Mouse (Mus musculus): ENCODE measurements around the gene Sstr4. TPM values are rescaled to one million over a fixed set of nuclear protein-coding genes. Genes with fewer than 3 reads are reported as not detected.

Gene Sstr4
- polyA plus RNA-seq, 1 experiment from 2014 or later, result 3.0 TPM

DNA sequence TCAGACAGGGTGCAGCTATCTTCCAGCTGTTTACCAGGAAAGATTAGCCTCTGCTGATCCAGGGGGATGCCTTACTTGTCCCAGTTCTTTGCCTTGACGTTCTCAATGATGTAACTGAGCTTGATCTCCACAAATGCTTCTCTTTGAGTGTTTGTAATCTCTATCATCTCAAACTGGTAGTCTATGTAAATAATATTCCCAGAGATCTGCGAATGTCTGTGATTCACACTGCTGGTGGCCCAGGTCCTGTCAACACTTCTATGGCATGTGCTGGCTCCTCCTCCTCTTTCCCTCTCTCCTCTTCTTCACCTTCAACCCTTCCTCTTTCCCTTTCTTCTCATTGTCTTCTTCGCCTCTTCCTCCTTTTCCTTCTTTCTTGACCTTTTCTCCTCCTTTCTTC, 24.0 kb downstream of the Sstr4 start:
- 57% methylated on average over 3 of the region's 3 CpGs for WGBS
- Histone ChIP-seq H3K27ac (no peak overlapping the region), H3K4me1 (peaks cover 11% of the 10 kb centered on the region; the same call in 1 of the 2 replicates)

DNA sequence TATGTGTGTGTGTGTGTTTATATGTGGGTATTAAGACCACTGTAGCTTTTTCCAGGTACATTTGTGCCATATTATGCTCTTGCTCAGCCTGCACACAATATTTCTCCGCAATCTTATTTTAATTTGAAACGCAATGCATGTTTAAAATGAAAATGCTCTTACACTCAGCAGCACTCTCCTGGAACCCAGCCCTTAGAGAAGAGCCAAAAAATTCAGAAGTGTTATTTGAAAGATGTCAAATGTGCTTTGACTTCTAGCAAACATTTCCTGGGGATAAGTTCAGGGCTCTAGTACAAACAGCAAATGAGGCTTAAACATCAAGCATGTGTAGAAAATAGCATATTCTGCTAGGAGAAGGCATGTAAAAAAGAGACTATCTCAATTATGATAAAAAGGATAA, 24.6 kb downstream of the Sstr4 start:
- no peak overlapping the region for H3K4me2 ChIP-seq
- no peaks in the 10 kb centered on the region for H3K36me3 ChIP-seq
- no peak overlapping the region for H3K4me3 ChIP-seq (replicated peaks)
- H3K27ac ChIP-seq, result no peak overlapping the region
- ATAC-seq (ENCODE audit: insufficient read depth, low FRiP score, low read depth), result no peak
- H3K9ac ChIP-seq, result no peak overlapping the region
- WGBS, result 44% methylated on average over 2 of the region's 2 CpGs
- no peaks in the 10 kb centered on the region for H3K9me3 ChIP-seq
- H3K27me3 ChIP-seq (replicated peaks), result no peaks in the 10 kb centered on the region
- peaks cover 11% of the 10 kb centered on the region; the same call in 1 of the 2 replicates for H3K4me1 ChIP-seq

More for the DNA sequence above, 24.0 kb downstream of the Sstr4 start:
- H3K9me3 ChIP-seq, result no peaks in the 10 kb centered on the region
- no peaks in the 10 kb centered on the region for H3K27me3 ChIP-seq (replicated peaks)
- H3K9ac ChIP-seq, result no peak overlapping the region
- no peak overlapping the region for H3K4me2 ChIP-seq
- ATAC-seq (ENCODE audit: insufficient read depth, low FRiP score, low read depth), result no peak
- no peak overlapping the region for H3K4me3 ChIP-seq (replicated peaks)
- no peaks in the 10 kb centered on the region for H3K36me3 ChIP-seq

GRCm38 (mm10) chr2:148421112-148421511, 26.0 kb downstream of the Sstr4 start:
- Histone ChIP-seq H3K9ac (no peak overlapping the region), H3K27me3 (replicated peaks) (no peaks in the 10 kb centered on the region), H3K4me2 (no peak overlapping the region), H3K36me3 (no peaks in the 10 kb centered on the region), H3K27ac (no peak overlapping the region), H3K9me3 (no peaks in the 10 kb centered on the region), H3K4me3 (replicated peaks) (no peak overlapping the region), H3K4me1 (peaks cover 11% of the 10 kb centered on the region; the same call in 1 of the 2 replicates)
- ATAC-seq (ENCODE audit: insufficient read depth, low FRiP score, low read depth), result no peak
- 41% methylated on average over 1 of the region's 1 CpGs for WGBS

DNA sequence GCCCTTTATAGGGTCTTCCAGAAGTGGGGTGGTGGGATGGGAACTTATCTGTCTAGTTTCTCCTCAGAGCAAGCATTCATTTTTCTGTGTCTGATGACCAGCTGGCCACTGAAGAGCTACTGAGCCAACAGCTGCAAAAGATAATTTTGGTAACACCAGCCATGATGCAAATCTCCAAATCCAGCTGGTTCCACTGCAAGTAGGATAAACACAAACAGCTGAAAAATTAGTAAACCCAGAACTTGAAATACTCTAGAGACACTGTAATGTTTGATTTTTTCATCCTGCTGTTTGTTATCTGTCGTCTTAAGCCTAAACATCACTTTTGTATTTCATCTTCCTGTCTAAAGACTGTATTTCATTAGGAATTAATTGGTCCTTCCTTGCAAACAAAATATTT, 26.6 kb downstream of the Sstr4 start:
- Histone ChIP-seq H3K4me3 (replicated peaks) (no peak overlapping the region), H3K36me3 (no peaks in the 10 kb centered on the region), H3K27ac (no peak overlapping the region), H3K9ac (no peak overlapping the region), H3K9me3 (no peaks in the 10 kb centered on the region), H3K4me2 (no peak overlapping the region), H3K4me1 (peaks cover 11% of the 10 kb centered on the region; the same call in 1 of the 2 replicates), H3K27me3 (replicated peaks) (no peaks in the 10 kb centered on the region)
- no peak for ATAC-seq (ENCODE audit: insufficient read depth, low FRiP score, low read depth)
- 44% methylated on average over 1 of the region's 1 CpGs for whole genome bisulfite sequencing

DNA sequence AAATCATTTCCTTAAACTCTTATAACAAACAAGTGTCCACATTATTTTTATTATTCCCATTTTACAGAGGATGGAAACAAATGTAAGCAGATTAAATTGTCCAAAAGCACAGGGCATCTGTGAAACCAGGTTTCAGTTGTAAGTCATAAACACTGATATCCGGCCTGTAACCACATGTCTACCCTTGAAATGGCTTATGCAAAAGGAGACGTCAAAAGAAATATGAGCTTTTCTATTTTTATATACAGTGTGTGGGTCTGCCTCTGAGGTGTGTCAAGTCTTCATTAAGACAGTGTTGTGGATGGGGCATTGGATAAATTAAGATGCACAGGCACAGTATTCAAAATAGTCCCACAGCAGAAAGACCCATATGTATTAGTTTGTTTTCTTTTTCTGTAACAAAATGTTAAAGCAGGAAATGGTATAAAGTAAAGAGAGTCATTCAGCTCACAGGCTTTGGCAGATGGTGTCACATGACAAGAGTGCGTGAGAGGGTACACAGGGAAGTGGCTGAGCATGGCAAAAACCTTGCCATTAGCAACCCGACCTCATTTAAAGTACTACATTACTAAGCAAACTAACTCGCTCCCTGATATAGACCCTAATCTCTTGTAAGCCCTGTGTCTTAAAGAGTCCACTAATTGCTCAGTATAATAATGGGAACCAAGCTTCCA, 30.7 kb downstream of the Sstr4 start:
- Histone ChIP-seq H3K4me2 (no peak overlapping the region), H3K9ac (no peak overlapping the region), H3K36me3 (no peaks in the 10 kb centered on the region), H3K4me3 (replicated peaks) (no peak overlapping the region), H3K27ac (no peak overlapping the region), H3K9me3 (no peaks in the 10 kb centered on the region), H3K4me1 (peaks cover 3% of the 10 kb centered on the region; the same call in 1 of the 2 replicates), H3K27me3 (replicated peaks) (no peaks in the 10 kb centered on the region)
- 71% methylated on average over 5 of the region's 5 CpGs for WGBS
- ATAC-seq (ENCODE audit: insufficient read depth, low FRiP score, low read depth), result no peak

- H3K27me3 ChIP-seq (replicated peaks), result no peaks in the 10 kb centered on the region
- no peak for ATAC-seq (ENCODE audit: insufficient read depth, low FRiP score, low read depth)
- no peak overlapping the region for H3K4me3 ChIP-seq (replicated peaks)
- H3K36me3 ChIP-seq, result no peaks in the 10 kb centered on the region
- no peaks in the 10 kb centered on the region for H3K4me1 ChIP-seq
- H3K9ac ChIP-seq, result no peak overlapping the region
- H3K4me2 ChIP-seq, result no peak overlapping the region
- H3K9me3 ChIP-seq, result no peaks in the 10 kb centered on the region
- 75% methylated on average over 3 of the region's 3 CpGs for WGBS
- H3K27ac ChIP-seq, result no peak overlapping the region
Observed at GRCm38 (mm10) chr2:148427553-148427952, 32.4 kb downstream of the Sstr4 start.

DNA sequence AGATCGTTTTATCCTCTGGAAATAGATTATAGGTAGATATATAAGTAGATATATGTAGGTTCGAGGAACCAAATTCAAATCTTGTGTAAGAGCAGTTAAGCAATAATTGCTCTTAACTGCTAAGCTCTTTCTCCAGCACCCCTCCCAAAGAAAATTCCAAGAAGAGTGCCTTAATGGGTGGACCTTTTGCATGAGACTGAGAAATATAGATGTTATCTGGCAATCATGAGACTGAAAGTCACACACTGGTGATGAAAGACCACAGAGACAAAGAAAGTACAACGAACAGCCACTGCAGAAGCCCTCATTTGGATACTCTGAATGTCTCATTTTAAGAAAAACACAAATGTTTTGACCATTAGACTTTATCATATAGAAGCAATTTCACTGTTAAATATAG, 33.4 kb downstream of the Sstr4 start:
- no peak overlapping the region for H3K4me2 ChIP-seq
- no peak overlapping the region for H3K4me3 ChIP-seq (replicated peaks)
- ATAC-seq (ENCODE audit: insufficient read depth, low FRiP score, low read depth), result no peak
- H3K27me3 ChIP-seq (replicated peaks), result no peaks in the 10 kb centered on the region
- no peaks in the 10 kb centered on the region for H3K36me3 ChIP-seq
- H3K9me3 ChIP-seq, result no peaks in the 10 kb centered on the region
- 73% methylated on average over 3 of the region's 3 CpGs for WGBS
- H3K9ac ChIP-seq, result no peak overlapping the region
- H3K27ac ChIP-seq, result no peak overlapping the region
- no peaks in the 10 kb centered on the region for H3K4me1 ChIP-seq

GRCm38 (mm10) chr2:148429001-148429505, 33.9 kb downstream of the Sstr4 start:
- no peak overlapping the region for H3K4me2 ChIP-seq
- H3K4me1 ChIP-seq, result no peaks in the 10 kb centered on the region
- H3K9me3 ChIP-seq, result no peaks in the 10 kb centered on the region
- H3K27me3 ChIP-seq (replicated peaks), result no peaks in the 10 kb centered on the region
- ATAC-seq (ENCODE audit: insufficient read depth, low FRiP score, low read depth), result no peak
- no peak overlapping the region for H3K27ac ChIP-seq
- no peaks in the 10 kb centered on the region for H3K36me3 ChIP-seq
- H3K4me3 ChIP-seq (replicated peaks), result no peak overlapping the region
- H3K9ac ChIP-seq, result no peak overlapping the region

- Histone ChIP-seq H3K4me1 (no peaks in the 10 kb centered on the region), H3K27me3 (replicated peaks) (no peaks in the 10 kb centered on the region), H3K36me3 (no peaks in the 10 kb centered on the region), H3K9ac (no peak overlapping the region), H3K4me2 (no peak overlapping the region), H3K27ac (no peak overlapping the region), H3K9me3 (no peaks in the 10 kb centered on the region), H3K4me3 (replicated peaks) (no peak overlapping the region)
- ATAC-seq (ENCODE audit: insufficient read depth, low FRiP score, low read depth), result no peak
- WGBS, result 69% methylated on average over 4 of the region's 4 CpGs
Observed at GRCm38 (mm10) chr2:148430941-148431340, 35.8 kb downstream of the Sstr4 start.

GRCm38 (mm10) chr2:148432346-148432745, 37.2 kb downstream of the Sstr4 start:
- H3K4me3 ChIP-seq (replicated peaks), result no peak overlapping the region
- H3K9ac ChIP-seq, result no peak overlapping the region
- no peak for ATAC-seq (ENCODE audit: insufficient read depth, low FRiP score, low read depth)
- no peak overlapping the region for H3K4me2 ChIP-seq
- no peaks in the 10 kb centered on the region for H3K36me3 ChIP-seq
- no peaks in the 10 kb centered on the region for H3K27me3 ChIP-seq (replicated peaks)
- H3K4me1 ChIP-seq, result no peaks in the 10 kb centered on the region
- WGBS, result 43% methylated on average over 2 of the region's 2 CpGs
- H3K9me3 ChIP-seq, result no peaks in the 10 kb centered on the region
- no peak overlapping the region for H3K27ac ChIP-seq

- no peak overlapping the region for H3K4me3 ChIP-seq (replicated peaks)
- H3K4me2 ChIP-seq, result no peak overlapping the region
- no peaks in the 10 kb centered on the region for H3K36me3 ChIP-seq
- no peaks in the 10 kb centered on the region for H3K27me3 ChIP-seq (replicated peaks)
- no peaks in the 10 kb centered on the region for H3K9me3 ChIP-seq
- no peak for ATAC-seq (ENCODE audit: insufficient read depth, low FRiP score, low read depth)
- no peak overlapping the region for H3K9ac ChIP-seq
- H3K4me1 ChIP-seq, result no peaks in the 10 kb centered on the region
- 64% methylated on average over 3 of the region's 3 CpGs for WGBS
- H3K27ac ChIP-seq, result no peak overlapping the region
Observed at GRCm38 (mm10) chr2:148436285-148436684, 41.1 kb downstream of the Sstr4 start.

DNA sequence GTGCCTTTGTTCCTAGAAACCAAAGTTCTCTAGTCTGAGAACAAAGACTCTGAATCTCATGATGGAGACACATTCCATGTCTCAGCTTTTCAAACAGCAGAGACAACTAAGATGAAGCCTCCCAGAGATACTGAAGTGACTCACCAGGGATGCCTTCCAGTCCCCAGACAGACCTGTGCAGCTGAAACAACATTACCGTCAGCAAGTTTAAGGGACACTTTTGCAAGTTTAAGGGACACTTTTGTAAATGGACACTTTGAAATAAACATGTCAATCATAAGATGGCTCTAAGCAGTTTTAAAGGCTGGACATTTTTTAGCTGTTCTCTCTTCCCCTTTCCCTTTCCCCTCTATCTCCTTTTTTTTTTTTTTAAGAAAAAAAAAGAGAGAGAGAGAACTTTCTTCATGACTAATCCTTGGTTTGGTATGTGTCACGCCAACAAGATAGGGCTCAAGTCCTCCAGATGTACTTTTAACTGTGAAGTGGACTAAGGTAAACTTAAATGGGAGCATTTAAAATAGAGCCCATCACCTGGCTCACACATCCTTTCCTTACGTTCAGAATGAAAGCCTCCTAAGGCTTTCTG, 44.6 kb downstream of the Sstr4 start:
- Histone ChIP-seq H3K36me3 (no peaks in the 10 kb centered on the region), H3K9ac (no peak overlapping the region), H3K4me3 (replicated peaks) (no peak overlapping the region), H3K27ac (no peak overlapping the region), H3K27me3 (replicated peaks) (no peaks in the 10 kb centered on the region), H3K4me2 (no peak overlapping the region), H3K4me1 (no peaks in the 10 kb centered on the region), H3K9me3 (no peaks in the 10 kb centered on the region)
- ATAC-seq (ENCODE audit: insufficient read depth, low FRiP score, low read depth), result no peak
- 41% methylated on average over 3 of the region's 3 CpGs for WGBS

Measured in stomach, embryonic 15.5 days (tissue).